Mouse (Mus musculus) adrenal gland, adult 2 months (tissue): ENCODE results near the gene Mga. TPM values are rescaled to one million over a fixed set of nuclear protein-coding genes. Genes with fewer than 3 reads are reported as not detected.

Experiments used
- DNase-seq: peaks from one replicate; pipeline ENCODE4 v3.0.0; 2021
- polyA plus RNA-seq: library from polyadenylated mRNA; depleted of rRNA; stranded (reverse); fragments of >200 nt; gene quantifications from 2 replicates; pipeline ENCODE4 v1.2.3, GENCODE M21; 2012
- total RNA-seq, 2 experiments: library from RNA; stranded (reverse); gene quantifications; 2 replicates each; pipeline ENCODE4 v1.2.3; 2021

The Mga gene
- total and polyA plus RNA-seq, 3 experiments = 10.3 to 43.6 (median 40.5) TPM

- no peak for DNase-seq
Measured at GRCm38 (mm10) chr2:119987441-119987840, 90.4 kb downstream of the Mga start.

GRCm38 (mm10) chr2:119988952-119989351 is 91.9 kb downstream of the Mga start:
- DNase-seq = no peak

- no peak for DNase-seq
Measured at GRCm38 (mm10) chr2:119990881-119991280, 93.9 kb downstream of the Mga start.

GRCm38 (mm10) chr2:119992349-119992748 is 95.3 kb downstream of the Mga start:
- DNase-seq = no peak

GRCm38 (mm10) chr2:119993515-119993914 is 96.5 kb downstream of the Mga start:
- no peak for DNase-seq

GRCm38 (mm10) chr2:119994839-119995238 is 97.8 kb downstream of the Mga start:
- DNase-seq = no peak

GRCm38 (mm10) chr2:119995391-119996281 is 98.6 kb downstream of the Mga start:
- no peak for DNase-seq

GRCm38 (mm10) chr2:119997354-119997753 is 100.3 kb downstream of the Mga start:
- DNase-seq = no peak

GRCm38 (mm10) chr2:119999731-120000130 is 102.7 kb downstream of the Mga start:
- no peak for DNase-seq

- no peak for DNase-seq
Measured at GRCm38 (mm10) chr2:120000882-120001584, 104.0 kb downstream of the Mga start.

GRCm38 (mm10) chr2:120001956-120002355 is 104.9 kb downstream of the Mga start:
- DNase-seq = no peak

- no peak for DNase-seq
Measured at GRCm38 (mm10) chr2:120003970-120004369, 106.9 kb downstream of the Mga start.

- peak; percentile 63 for DNase-seq
Measured at GRCm38 (mm10) chr2:120006696-120007095, 109.7 kb downstream of the Mga start.

- DNase-seq = peak; percentile 83
Measured at GRCm38 (mm10) chr2:120007680-120008210, 110.7 kb downstream of the Mga start.

GRCm38 (mm10) chr2:120008672-120009071 is 111.6 kb downstream of the Mga start:
- no peak for DNase-seq

- DNase-seq = peak; percentile 56
Measured at GRCm38 (mm10) chr2:120011462-120012200, 114.6 kb downstream of the Mga start.

GRCm38 (mm10) chr2:120012924-120013323 is 115.9 kb downstream of the Mga start:
- peak; percentile 42 for DNase-seq

GRCm38 (mm10) chr2:120013831-120014486 is 116.9 kb downstream of the Mga start:
- no peak for DNase-seq

- DNase-seq = no peak
Measured at GRCm38 (mm10) chr2:120015882-120016281, 118.9 kb downstream of the Mga start.

- no peak for DNase-seq
Measured at GRCm38 (mm10) chr2:120017599-120017998, 120.6 kb downstream of the Mga start.
